Mouse (Mus musculus): ENCODE results near the gene Olfml2b. TPM values are rescaled to one million over a fixed set of nuclear protein-coding genes. Genes with fewer than 3 reads are reported as not detected.

Olfml2b gene
- total RNA-seq, 2 experiments from 2014 or later = 11.8 to 14.8 TPM

GRCm38 (mm10) chr1:170731865-170732595 lies 87.7 kb downstream of the Olfml2b start:
- DNase-seq = no peak

Other genes starting within 250 kb of the Olfml2b start
- gene Nos1ap, start 54.7 kb upstream of the Olfml2b start, total RNA-seq (2021) = 10 to 100 TPM; 17.4 to 23.6 TPM
- 10 to 100 TPM; 66.1 to 66.3 TPM for gene Atf6, start 223.2 kb downstream of the Olfml2b start, total RNA-seq (2021)
- gene Gm26620, start 240.5 kb downstream of the Olfml2b start, total RNA-seq (2021) = under 1 TPM; 0.45 to 0.49 TPM
- gene Dusp12, start 241.0 kb downstream of the Olfml2b start, total RNA-seq (2021) = 1 to 10 TPM; 8.1 to 8.3 TPM

Data from heart, adult 18-20 months (tissue).